Mouse (Mus musculus): ENCODE measurements around the gene Ank2.

GRCm38 (mm10) chr3:126968721-126969120 lies 530.4 kb downstream of the Ank2 start:
- no peak for TF ChIP-seq POLR2A (IDR thresholded peaks at IDR 0.05; ENCODE audit: insufficient read depth, low read depth, low read length)
- TF ChIP-seq CTCF (IDR thresholded peaks at IDR 0.05; ENCODE audit: insufficient read depth, low read depth, low read length): no peak
